Mouse (Mus musculus): ENCODE measurements around the gene Lmf1. TPM values are rescaled to one million over a fixed set of nuclear protein-coding genes. Genes with fewer than 3 reads are reported as not detected.

Gene Lmf1
- polyA plus RNA-seq, 1 experiment from 2014 or later = 26.7 TPM

DNA sequence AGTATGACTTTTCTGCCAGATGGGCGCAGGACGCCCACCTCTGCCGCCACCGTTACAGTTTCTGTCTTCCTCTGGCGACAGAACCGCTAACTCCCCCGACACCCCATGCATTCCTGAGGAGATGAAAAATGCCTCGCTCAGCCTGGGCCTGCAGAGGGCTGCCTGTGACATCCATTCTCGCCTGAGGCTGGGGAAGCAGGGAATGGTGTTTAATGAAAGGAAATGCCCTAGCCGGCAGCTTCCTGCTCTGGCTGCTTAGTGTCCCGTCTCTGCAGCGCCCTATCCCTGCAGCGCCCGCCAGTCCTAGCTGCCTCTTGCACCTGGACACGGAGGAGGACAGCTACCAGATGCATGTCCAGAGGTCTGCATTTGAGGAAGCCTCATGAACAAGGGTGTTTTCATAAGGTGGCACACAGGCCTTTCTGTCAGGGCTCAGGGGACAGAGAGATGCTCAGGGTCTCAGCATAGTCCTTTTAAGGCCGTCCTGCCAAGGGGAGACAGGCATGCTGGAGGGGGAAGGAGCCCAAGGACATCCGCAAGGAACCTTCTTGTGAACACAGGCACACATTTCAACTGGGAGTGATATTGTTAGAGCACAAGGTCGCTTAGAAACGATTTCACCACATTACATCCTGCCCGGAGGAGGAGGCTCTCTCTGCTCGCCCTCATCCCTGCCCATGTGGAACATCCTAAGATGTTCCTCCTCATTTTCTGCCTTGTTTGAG lies 22.1 kb upstream of the Lmf1 start:
- peak overlapping the region; percentile 14; the same call in 1 of the 2 replicates for H3K4me3 ChIP-seq
- 8% methylated on average over 21 of the region's 21 CpGs for WGBS
- no peaks in the 10 kb centered on the region for H3K9me3 ChIP-seq
- peaks cover 38% of the 10 kb centered on the region for H3K27me3 ChIP-seq
- no peaks in the 10 kb centered on the region for H3K36me3 ChIP-seq
- peaks cover 12% of the 10 kb centered on the region for H3K4me1 ChIP-seq
- no peak overlapping the region for H3K27ac ChIP-seq
- ATAC-seq (ENCODE audit: borderline replicate concordance, extremely low read depth, low FRiP score, low TSS enrichment) = no peak
- no peak overlapping the region for H3K9ac ChIP-seq
- peak overlapping the region; percentile 45 for H3K4me2 ChIP-seq

DNA sequence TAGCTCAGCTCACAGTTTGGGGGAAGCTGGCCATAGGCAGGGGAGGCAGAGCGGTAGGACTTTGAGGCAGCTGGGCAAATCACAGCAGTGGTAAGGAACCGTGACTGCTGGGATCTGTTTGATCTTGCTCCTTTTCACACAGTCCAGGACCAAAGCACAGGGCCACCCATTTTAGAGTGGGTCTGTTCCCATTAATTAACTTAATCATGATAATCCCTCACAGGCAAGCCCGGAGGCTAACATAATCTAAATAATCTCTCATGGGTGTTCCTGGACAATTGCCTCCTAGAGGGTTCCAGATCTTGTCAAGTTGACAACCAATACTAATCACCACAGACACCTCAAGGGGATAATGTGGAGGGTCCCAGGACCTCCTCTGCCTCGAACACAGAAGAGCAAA lies 19.3 kb upstream of the Lmf1 start:
- ATAC-seq (ENCODE audit: borderline replicate concordance, extremely low read depth, low FRiP score, low TSS enrichment) = no peak
- H3K27ac ChIP-seq = no peak overlapping the region
- H3K4me3 ChIP-seq = no peak overlapping the region
- H3K4me1 ChIP-seq = peaks cover 12% of the 10 kb centered on the region
- H3K36me3 ChIP-seq = no peaks in the 10 kb centered on the region
- peaks cover 34% of the 10 kb centered on the region for H3K27me3 ChIP-seq
- no peak overlapping the region for H3K4me2 ChIP-seq
- no peaks in the 10 kb centered on the region for H3K9me3 ChIP-seq
- WGBS = 45% methylated on average over 4 of the region's 4 CpGs
- H3K9ac ChIP-seq = no peak overlapping the region

DNA sequence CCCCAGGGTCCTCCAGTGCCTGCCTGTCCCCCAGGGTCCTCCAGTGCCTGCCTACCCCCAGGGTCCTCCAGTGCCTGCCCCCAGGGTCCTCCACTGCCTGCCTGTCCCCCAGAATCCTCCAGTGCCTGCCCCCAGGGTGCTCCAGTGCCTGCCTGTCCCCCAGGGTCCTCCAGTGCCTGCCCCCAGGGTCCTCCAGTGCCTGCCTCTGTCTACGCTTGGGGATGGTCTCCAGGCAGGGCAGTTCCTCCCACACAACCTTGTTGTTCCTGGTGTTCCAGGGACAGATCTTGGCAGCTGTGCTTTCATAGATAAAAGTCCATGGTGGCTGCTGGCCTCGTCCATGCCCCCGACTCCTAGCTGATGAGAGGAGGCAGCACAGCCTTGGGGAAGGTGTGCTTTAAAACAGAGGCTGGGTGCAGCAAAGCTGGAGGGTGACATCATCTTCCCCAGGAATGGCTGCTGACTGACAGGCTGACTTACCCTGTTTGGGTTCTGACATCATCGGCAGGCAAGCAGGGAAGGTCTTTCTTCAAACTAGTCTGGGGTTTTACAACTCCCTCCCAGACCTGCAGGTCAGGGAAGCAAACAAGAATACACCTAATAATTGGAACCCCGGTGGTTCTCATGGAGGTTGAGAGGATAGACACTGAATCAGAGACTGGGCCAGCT lies 18.2 kb upstream of the Lmf1 start:
- H3K27ac ChIP-seq = no peak overlapping the region
- no peak for ATAC-seq (ENCODE audit: borderline replicate concordance, extremely low read depth, low FRiP score, low TSS enrichment)
- H3K36me3 ChIP-seq = no peaks in the 10 kb centered on the region
- no peaks in the 10 kb centered on the region for H3K9me3 ChIP-seq
- peaks cover 27% of the 10 kb centered on the region for H3K27me3 ChIP-seq
- H3K4me2 ChIP-seq = no peak overlapping the region
- peaks cover 16% of the 10 kb centered on the region for H3K4me1 ChIP-seq
- no peak overlapping the region for H3K9ac ChIP-seq
- H3K4me3 ChIP-seq = no peak overlapping the region
- WGBS = 46% methylated on average over 5 of the region's 5 CpGs

DNA sequence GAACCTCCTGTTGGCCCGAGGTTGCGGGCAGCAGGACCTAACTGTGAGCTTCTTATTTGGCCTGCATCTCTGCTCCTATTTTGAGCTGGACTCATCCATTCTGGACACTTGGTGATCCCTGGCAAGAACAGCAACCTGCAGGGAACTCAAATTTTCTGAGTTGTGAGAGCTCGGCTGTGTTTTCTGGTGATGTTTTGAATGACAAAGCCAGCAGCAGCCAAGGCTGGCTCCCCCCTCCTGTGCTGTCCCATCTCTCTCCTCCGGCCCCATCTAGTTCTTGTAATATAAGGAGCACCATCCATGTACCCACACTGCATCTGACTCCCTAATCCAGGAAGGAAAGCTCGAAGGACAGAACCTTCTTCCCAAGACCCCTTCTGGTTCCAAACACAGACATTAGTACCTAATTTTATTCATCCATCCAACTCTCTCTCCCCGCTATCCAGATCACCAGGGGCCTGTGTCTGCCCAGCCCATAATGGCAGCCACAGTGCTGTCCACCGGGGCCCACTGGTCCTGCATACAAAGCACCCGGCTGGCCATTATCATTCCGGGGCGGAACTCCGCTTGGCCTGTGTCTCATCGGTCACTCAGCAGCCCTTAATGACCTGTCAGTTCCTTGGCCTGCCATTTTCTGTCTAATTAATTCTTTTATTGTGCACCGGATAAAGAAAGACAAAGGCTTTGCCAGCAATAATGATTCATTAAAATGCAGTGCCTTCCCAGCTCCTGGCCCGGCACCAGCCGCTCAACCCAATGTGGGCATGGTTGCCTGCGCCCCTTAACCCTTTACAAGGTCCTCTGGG lies 17.5 kb upstream of the Lmf1 start:
- Histone ChIP-seq H3K9ac (no peak overlapping the region), H3K4me3 (no peak overlapping the region), H3K4me1 (peaks cover 10% of the 10 kb centered on the region), H3K27ac (no peak overlapping the region), H3K36me3 (no peaks in the 10 kb centered on the region), H3K4me2 (no peak overlapping the region), H3K9me3 (no peaks in the 10 kb centered on the region), H3K27me3 (peaks cover 20% of the 10 kb centered on the region)
- no peak for ATAC-seq (ENCODE audit: borderline replicate concordance, extremely low read depth, low FRiP score, low TSS enrichment)
- 73% methylated on average over 16 of the region's 16 CpGs for WGBS

GRCm38 (mm10) chr17:25564481-25564880 lies 14.4 kb upstream of the Lmf1 start:
- Histone ChIP-seq H3K4me2 (no peak overlapping the region), H3K27me3 (peaks cover 30% of the 10 kb centered on the region), H3K4me1 (peaks cover 15% of the 10 kb centered on the region; the same call in 1 of the 2 replicates), H3K4me3 (no peak overlapping the region), H3K27ac (no peak overlapping the region), H3K9ac (no peak overlapping the region), H3K9me3 (no peaks in the 10 kb centered on the region), H3K36me3 (no peaks in the 10 kb centered on the region)
- no peak for ATAC-seq (ENCODE audit: borderline replicate concordance, extremely low read depth, low FRiP score, low TSS enrichment)
- 75% methylated on average over 5 of the region's 5 CpGs for WGBS

- 21% methylated on average over 6 of the region's 6 CpGs for WGBS
Measured at GRCm38 (mm10) chr17:25565244-25565643, 13.6 kb upstream of the Lmf1 start.

DNA sequence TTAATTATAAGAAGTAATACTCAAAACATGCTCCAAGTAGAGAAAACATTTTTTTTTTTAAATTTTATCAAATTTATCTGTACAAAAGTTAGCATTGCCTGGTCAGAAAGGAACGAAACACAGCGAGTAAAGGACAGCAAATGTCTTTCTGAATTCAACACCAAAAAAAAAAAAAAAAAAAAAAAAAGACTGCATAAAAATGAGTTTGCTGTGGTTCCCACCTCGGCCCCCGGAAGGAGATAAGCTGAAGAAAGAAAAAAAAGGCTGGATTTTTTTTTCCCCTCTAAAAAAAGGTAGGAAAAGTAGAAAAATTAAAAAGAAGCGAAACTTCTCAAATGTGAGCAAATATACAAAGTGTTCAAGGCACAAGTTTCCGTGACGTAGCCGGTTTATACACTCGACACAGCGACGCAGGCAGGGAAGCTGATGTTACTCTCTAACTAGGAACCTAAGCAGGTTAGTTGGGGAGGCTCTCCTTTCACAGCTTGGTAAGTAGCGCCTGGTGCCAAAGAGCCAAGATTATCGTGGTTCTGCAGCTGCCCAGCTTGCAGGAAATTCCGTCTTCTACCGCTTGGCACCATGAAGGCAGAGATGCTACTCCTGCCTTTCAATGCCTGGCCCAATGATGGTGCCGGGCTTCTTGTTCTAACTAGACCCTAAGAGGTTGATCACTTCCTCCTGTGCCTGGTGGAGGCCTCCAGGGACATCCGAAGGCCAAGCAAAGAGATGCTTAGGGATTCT lies 12.9 kb upstream of the Lmf1 start:
- Histone ChIP-seq H3K9ac (no peak overlapping the region), H3K27me3 (peaks cover 41% of the 10 kb centered on the region), H3K9me3 (no peaks in the 10 kb centered on the region), H3K4me3 (no peak overlapping the region), H3K27ac (no peak overlapping the region), H3K4me2 (no peak overlapping the region), H3K4me1 (peaks cover 25% of the 10 kb centered on the region), H3K36me3 (no peaks in the 10 kb centered on the region)
- no peak for ATAC-seq (ENCODE audit: borderline replicate concordance, extremely low read depth, low FRiP score, low TSS enrichment)
- 71% methylated on average over 17 of the region's 17 CpGs for whole genome bisulfite sequencing

More at GRCm38 (mm10) chr17:25565244-25565643, 13.6 kb upstream of the Lmf1 start:
- no peak overlapping the region for H3K9ac ChIP-seq
- peaks cover 19% of the 10 kb centered on the region for H3K4me1 ChIP-seq
- no peak overlapping the region for H3K4me3 ChIP-seq
- no peak for ATAC-seq (ENCODE audit: borderline replicate concordance, extremely low read depth, low FRiP score, low TSS enrichment)
- H3K9me3 ChIP-seq = no peaks in the 10 kb centered on the region
- H3K36me3 ChIP-seq = no peaks in the 10 kb centered on the region
- no peak overlapping the region for H3K4me2 ChIP-seq
- no peak overlapping the region for H3K27ac ChIP-seq
- H3K27me3 ChIP-seq = peaks cover 38% of the 10 kb centered on the region

DNA sequence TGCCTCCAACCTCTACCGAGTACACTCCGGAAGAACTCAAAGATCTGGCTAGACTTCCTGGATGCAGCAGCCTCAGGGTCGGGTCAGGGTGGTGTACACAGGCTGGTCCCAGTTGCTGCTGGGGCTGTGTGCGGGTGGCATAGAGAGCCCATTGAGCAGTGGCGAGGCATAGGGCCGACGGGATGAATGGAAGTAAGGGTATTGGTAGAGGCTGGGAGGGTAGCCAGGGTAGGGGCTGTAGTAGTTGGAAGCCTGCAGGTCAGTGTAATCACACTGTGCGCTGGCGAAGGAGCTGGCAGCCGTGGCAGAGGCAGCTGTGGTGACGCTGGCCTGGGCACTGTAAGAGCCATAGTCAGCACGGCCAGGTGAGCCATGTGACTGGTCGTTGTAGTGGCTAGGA lies 11.6 kb upstream of the Lmf1 start:
- H3K27ac ChIP-seq = no peak overlapping the region
- H3K4me2 ChIP-seq = no peak overlapping the region
- WGBS = 70% methylated on average over 13 of the region's 13 CpGs
- H3K9me3 ChIP-seq = no peaks in the 10 kb centered on the region
- no peak for ATAC-seq (ENCODE audit: borderline replicate concordance, extremely low read depth, low FRiP score, low TSS enrichment)
- peaks cover 31% of the 10 kb centered on the region for H3K4me1 ChIP-seq
- H3K4me3 ChIP-seq = no peak overlapping the region
- H3K9ac ChIP-seq = no peak overlapping the region
- H3K27me3 ChIP-seq = peaks cover 43% of the 10 kb centered on the region
- H3K36me3 ChIP-seq = no peaks in the 10 kb centered on the region

DNA sequence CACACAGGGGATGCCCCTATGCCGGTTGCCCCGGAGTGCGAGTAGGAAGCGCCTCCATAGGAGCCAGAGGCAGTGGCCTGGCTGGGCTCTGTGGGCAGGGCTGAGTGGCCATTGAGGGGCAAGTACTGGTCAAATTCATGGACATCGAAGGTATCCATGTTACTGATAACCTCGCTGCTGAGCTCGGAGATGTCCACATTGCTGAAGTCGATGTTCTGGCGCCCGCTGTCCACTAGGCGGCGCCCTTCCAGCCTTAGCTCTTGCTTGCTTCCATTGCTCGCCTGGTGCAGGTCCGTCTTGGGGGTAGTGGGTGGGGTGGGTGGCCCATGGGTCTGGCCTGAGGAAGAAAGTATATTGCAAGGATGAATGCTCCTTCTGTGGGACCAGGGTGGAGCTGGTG lies 11.1 kb upstream of the Lmf1 start:
- ATAC-seq (ENCODE audit: borderline replicate concordance, extremely low read depth, low FRiP score, low TSS enrichment) = no peak
- Histone ChIP-seq H3K27ac (no peak overlapping the region), H3K9me3 (no peaks in the 10 kb centered on the region), H3K4me3 (no peak overlapping the region), H3K4me2 (0 out of 2 replicates have a peak overlapping the region, but pooled peaks have one; percentile 10), H3K9ac (no peak overlapping the region), H3K27me3 (peaks cover 46% of the 10 kb centered on the region), H3K36me3 (no peaks in the 10 kb centered on the region), H3K4me1 (peaks cover 31% of the 10 kb centered on the region)
- 19% methylated on average over 14 of the region's 14 CpGs for WGBS

GRCm38 (mm10) chr17:25568206-25568605 lies 10.7 kb upstream of the Lmf1 start:
- no peaks in the 10 kb centered on the region for H3K9me3 ChIP-seq
- no peak for ATAC-seq (ENCODE audit: borderline replicate concordance, extremely low read depth, low FRiP score, low TSS enrichment)
- no peaks in the 10 kb centered on the region for H3K36me3 ChIP-seq
- H3K9ac ChIP-seq = no peak overlapping the region
- H3K4me1 ChIP-seq = peaks cover 31% of the 10 kb centered on the region
- H3K4me2 ChIP-seq = no peak overlapping the region
- H3K27me3 ChIP-seq = peaks cover 46% of the 10 kb centered on the region
- no peak overlapping the region for H3K4me3 ChIP-seq
- H3K27ac ChIP-seq = no peak overlapping the region
- WGBS = 32% methylated on average over 10 of the region's 10 CpGs

GRCm38 (mm10) chr17:25568880-25569279 lies 10.0 kb upstream of the Lmf1 start:
- ATAC-seq (ENCODE audit: borderline replicate concordance, extremely low read depth, low FRiP score, low TSS enrichment) = no peak
- WGBS = 70% methylated on average over 11 of the region's 11 CpGs
- Histone ChIP-seq H3K4me2 (no peak overlapping the region), H3K4me1 (peaks cover 31% of the 10 kb centered on the region), H3K9me3 (no peaks in the 10 kb centered on the region), H3K4me3 (no peak overlapping the region), H3K9ac (no peak overlapping the region), H3K27me3 (peaks cover 46% of the 10 kb centered on the region), H3K27ac (no peak overlapping the region), H3K36me3 (no peaks in the 10 kb centered on the region)
